Mouse (Mus musculus) macrophage (primary cell): ENCODE measurements around the gene Cdh12. TPM values are rescaled to one million over a fixed set of nuclear protein-coding genes. Genes with fewer than 3 reads are reported as not detected.

Experiments used
- H3K27ac ChIP-seq: fragments of 350-480 bp; formaldehyde crosslinking; 2 replicates; pipeline ENCODE4 v1.9.0; 2021
- H3K36me3 ChIP-seq: fragments of 350-480 bp; formaldehyde crosslinking; 2 replicates; pipeline ENCODE4 v1.9.0; 2021; ENCODE audit errors: inconsistent target
- H3K4me3 ChIP-seq: fragments of 350-480 bp; formaldehyde crosslinking; 2 replicates; pipeline ENCODE4 v1.9.0; 2021; ENCODE audit errors: inconsistent target
- H3K79me2 ChIP-seq: fragments of 350-480 bp; formaldehyde crosslinking; 2 replicates; pipeline ENCODE4 v1.9.0; 2021; ENCODE audit errors: inconsistent target
- WGBS: methylation state at CpG from one replicate; pipeline ENCODE4 v1.1.7; 2026; ENCODE audit warnings: inconsistent platforms; ENCODE audit not compliant: missing documents; 5-methylcytosine and 5-hydroxymethylcytosine counted together
- polyA plus RNA-seq: library from polyadenylated mRNA; stranded (reverse); fragments of 250-400 nt; gene quantifications from 3 replicates; pipeline ENCODE4 v1.2.4, GENCODE M21; 2018; ENCODE audit warnings: inconsistent platforms

Gene Cdh12
- polyA plus RNA-seq, 1 experiment from 2014 or later: not detected

DNA sequence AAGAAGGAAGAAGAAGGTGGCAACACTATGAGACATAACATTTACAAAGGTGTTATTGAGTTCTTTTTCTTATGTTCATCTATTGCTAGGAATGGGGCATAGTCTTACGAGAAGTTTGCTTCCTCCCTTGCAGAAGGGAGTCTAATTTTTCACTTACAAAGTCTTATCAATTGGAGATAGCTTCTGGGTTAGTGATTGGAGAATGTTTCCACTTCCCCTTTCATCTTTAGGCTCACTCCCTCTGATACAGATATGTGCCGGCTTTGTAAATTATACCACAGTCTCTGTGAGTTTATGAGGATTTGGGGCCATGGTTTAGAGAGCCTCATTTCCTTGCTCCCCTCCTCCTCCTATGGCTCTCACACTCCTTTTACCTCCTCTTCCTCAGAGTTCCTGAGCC, 1009.0 kb downstream of the Cdh12 start:
- WGBS: 76% methylated on average over 2 of the region's 2 CpGs
- Histone ChIP-seq H3K79me2 (no peaks in the 10 kb centered on the region), H3K4me3 (no peak overlapping the region), H3K36me3 (no peaks in the 10 kb centered on the region), H3K27ac (no peak overlapping the region)

DNA sequence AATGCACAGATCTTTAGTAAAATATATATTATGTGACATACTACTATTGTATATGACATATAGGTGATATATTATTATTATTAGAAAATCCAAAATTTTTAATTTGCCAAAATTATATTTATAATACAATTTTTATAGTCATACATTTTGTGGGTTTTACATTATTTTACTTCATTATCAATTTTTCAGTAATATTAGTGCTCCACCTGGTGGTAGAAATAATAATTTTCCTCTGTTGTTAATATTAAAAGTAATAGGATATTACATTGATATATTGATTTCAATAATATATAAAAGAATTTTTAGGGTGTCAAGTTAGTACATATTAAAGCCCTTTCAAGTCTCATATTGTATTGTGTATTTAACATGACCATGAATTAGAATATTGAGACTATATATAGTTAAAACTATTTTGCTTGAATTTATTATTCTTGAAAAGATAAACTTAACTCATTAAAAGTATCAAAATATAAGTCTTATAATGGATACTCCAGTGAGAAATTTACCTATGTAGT, 1070.3 kb downstream of the Cdh12 start:
- H3K4me3 ChIP-seq: no peak overlapping the region
- H3K27ac ChIP-seq: no peak overlapping the region
- H3K79me2 ChIP-seq: no peaks in the 10 kb centered on the region
- no peaks in the 10 kb centered on the region for H3K36me3 ChIP-seq

DNA sequence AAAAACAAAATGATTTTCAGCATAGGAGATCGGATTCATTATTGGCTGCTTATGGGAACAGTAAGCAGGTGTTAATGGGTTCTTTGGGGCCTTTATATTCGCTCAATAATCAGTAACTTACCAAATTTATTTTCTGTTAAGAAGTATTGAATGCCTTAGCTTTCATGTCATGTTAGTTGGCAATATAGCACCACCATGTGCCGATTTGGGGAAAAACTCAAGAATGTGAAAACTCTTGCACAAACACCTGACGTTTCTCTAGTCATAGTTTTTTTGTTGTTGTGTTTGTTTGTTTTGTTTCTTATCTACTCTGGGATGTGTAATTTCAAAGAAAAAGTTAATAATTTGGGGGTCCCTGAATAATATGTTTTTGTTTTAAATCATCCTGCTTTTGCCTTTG, 1081.7 kb downstream of the Cdh12 start:
- Histone ChIP-seq H3K4me3 (no peak overlapping the region), H3K79me2 (no peaks in the 10 kb centered on the region), H3K27ac (no peak overlapping the region), H3K36me3 (no peaks in the 10 kb centered on the region)
- WGBS: 63% methylated on average over 4 of the region's 4 CpGs

DNA sequence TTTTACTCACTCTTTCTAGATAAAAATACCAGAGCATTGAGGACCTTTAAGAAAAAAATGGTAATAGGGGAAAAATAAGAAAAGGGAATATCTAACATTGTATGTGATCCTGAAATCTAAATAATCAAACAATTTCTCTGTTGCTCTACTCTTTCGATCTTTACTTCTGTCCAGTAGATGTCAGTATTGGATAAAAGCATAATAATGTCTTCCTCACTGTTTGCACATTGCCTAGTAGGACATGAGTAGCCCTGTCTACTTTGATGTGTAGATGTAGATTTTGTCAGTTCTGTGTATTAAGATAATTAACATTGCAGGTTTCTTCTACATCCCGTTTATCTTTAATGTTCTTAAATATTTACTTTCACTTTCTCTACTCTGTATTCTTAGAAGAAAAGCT, 1087.8 kb downstream of the Cdh12 start:
- 67% methylated on average over 2 of the region's 2 CpGs for WGBS
- Histone ChIP-seq H3K36me3 (no peaks in the 10 kb centered on the region), H3K79me2 (no peaks in the 10 kb centered on the region), H3K27ac (no peak overlapping the region), H3K4me3 (no peak overlapping the region)

DNA sequence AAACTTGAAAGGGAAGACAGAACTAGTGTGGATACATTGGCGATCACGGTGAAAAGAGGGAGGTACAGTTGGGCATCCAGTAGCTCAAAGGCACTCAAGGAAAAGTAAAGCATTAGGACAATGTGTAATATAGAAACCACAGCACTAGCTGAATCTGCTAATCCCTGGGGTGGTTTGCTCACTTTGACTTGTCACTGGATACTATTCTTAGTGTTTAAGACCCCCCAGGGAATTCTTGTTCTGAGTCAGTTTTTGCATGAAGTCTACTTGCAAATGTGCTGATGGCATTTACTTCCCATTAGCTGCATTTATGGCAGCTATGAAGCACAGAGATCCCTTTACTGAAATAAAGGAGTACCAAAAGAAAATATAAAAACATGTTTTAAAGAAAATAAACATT, 1095.7 kb downstream of the Cdh12 start:
- WGBS: 90% methylated on average over 2 of the region's 2 CpGs
- H3K79me2 ChIP-seq: no peaks in the 10 kb centered on the region
- no peak overlapping the region for H3K27ac ChIP-seq
- H3K36me3 ChIP-seq: no peaks in the 10 kb centered on the region
- H3K4me3 ChIP-seq: no peak overlapping the region

DNA sequence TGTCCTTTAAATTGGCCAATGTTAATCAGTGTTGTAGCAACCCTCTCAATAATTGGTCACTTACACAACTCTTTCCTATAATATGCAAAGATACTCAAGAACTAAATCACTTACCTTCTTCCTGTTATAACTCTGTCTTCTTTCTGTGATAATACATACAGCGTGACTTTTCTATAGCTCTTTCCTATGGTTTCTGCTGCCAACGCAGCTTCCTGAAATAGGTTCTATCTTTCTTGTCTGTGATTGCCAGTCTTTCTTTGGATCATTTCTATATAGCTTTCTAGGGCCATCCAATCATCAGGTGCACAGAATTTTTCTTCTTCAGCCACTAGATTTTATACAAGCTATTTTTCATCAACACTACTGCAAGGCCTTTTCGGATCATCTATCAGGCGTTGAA, 1106.9 kb downstream of the Cdh12 start:
- Histone ChIP-seq H3K79me2 (no peaks in the 10 kb centered on the region), H3K36me3 (no peaks in the 10 kb centered on the region), H3K4me3 (no peak overlapping the region), H3K27ac (no peak overlapping the region)
- 81% methylated on average over 4 of the region's 4 CpGs for WGBS

DNA sequence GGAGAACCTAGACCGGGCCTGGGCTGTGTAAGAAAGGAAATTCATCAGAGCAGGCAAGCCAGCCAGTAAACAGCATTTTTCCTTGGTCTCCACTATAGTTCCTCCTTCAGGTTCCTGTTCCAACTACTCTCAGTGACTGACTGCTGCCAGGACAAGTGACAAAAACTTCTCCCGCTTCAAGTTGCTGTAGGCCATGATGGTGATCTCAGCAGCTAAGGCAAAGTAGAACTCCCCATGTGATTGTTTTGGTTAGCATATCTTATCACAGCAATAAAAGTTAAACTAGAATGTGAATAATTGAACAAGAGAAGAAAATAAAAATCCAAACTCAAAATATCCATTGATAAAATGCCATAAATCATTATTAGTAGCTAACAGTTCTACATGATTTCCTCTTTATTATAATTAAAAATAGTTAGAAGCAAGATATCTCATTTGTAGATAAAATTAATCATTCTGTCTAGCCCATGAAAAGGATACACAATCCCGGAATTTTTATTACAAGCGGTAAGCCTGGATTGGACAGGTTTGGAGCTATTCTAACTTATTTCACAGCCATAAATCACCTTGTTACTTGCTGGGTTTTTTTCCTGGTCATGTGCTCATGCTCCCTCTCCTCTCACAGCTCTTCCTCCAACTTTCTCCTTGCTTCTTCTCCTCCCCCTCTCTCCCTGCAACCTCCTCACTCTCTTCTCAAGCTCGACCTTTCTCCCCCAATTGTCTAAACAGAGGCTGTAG, 1117.4 kb downstream of the Cdh12 start:
- H3K79me2 ChIP-seq: no peaks in the 10 kb centered on the region
- H3K27ac ChIP-seq: no peak overlapping the region
- H3K4me3 ChIP-seq: no peak overlapping the region
- WGBS: 76% methylated on average over 5 of the region's 5 CpGs
- no peaks in the 10 kb centered on the region for H3K36me3 ChIP-seq

DNA sequence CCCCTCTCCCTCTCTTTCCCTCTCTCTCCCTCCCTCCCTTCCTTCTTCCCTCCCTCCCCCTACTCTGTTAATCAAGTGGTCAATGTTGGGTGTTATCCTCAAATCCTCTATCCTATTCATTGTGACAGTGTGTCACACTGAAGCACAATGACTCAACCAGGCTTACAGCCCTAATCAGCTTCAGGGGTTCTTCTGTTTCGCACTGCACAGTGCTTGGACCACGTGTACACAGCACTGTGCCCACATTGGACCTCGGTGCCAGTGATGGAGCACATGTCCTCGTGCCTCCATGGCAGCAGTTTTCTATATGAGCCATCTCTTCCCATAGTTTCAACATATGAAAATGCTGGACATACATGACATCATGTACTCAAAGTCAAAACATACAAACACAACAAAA, 1155.4 kb downstream of the Cdh12 start:
- H3K4me3 ChIP-seq: no peak overlapping the region
- H3K27ac ChIP-seq: no peak overlapping the region
- H3K79me2 ChIP-seq: no peaks in the 10 kb centered on the region
- WGBS: 58% methylated on average over 4 of the region's 4 CpGs
- H3K36me3 ChIP-seq: no peaks in the 10 kb centered on the region

Other genes with a start within 250 kb of the Cdh12 start
- 0.16 to 0.28 TPM in 2 of 3 replicates, not detected in the other for gene Acot10, start 217.5 kb downstream of the Cdh12 start, polyA plus RNA-seq